Comparison of ENCODE assay signal across 21 mouse cellular contexts in genomic region chr12:117513150-117513932, GRCm38 (mm10). TPM values are rescaled to one million over a fixed set of nuclear protein-coding genes. Genes with fewer than 3 reads are reported as not detected.
A peak's percentile ranks its signal among the peaks of the same experiment; 100 is the strongest.
DNase-seq lines count a peak whose midpoint lies in the region; ATAC-seq lines count a peak whose summit lies in the region.
"Had no signal": no experiment of that assay in that cellular context is flagged by ENCODE, and none has a peak within 500 bp of the region (broad histone marks: within the 10 kb centered on the region; RNA-seq: fewer than 3 reads in every experiment).

No protein-coding gene starts in this region.

- H3K27me3 ChIP-seq in forebrain, embryonic 12.5 days: 0 out of 2 replicates have a peak, but pooled peaks cover 4% of the 10 kb centered on the region
- H3K27me3 ChIP-seq in forebrain, embryonic 11.5 days (ENCODE audit: control insufficient read depth, insufficient read depth, low read length): no peaks in the 10 kb centered on the region
- no peaks in the 10 kb centered on the region for H3K27me3 ChIP-seq in neural tube, embryonic 12.5 days (replicated peaks)
- H3K27me3 ChIP-seq: heart, embryonic 12.5 days; megakaryocyte, embryonic 14.5 days had no signal

- no peak for DNase-seq in forebrain, embryonic 11.5 days (ENCODE audit: low spot score)
- DNase-seq in heart, adult 11 months: peak; percentile 87
- DNase-seq in heart, postnatal 4 days: no peak
- no peak for DNase-seq in neural tube, embryonic 10.5 days (ENCODE audit: extremely low spot score, low spot score)
- no peak for DNase-seq in urinary bladder, adult 2 months (ENCODE audit: low spot score)
- DNase-seq in urinary bladder, postnatal 25 days (ENCODE audit: low spot score): no peak
- DNase-seq: cerebellum, adult 8-10 months; heart, postnatal 14 days; kidney, adult 9 months; lung, adult 18-20 months; right cerebral cortex, postnatal 14 days; spleen, adult 18-20 months; thymus, postnatal 4 days had no signal

- no peaks in the 10 kb centered on the region for H3K4me1 ChIP-seq in forebrain, embryonic 12.5 days
- H3K4me1 ChIP-seq in forebrain, embryonic 11.5 days (replicated peaks; ENCODE audit: control insufficient read depth, insufficient read depth, low read length): no peaks in the 10 kb centered on the region
- no peaks in the 10 kb centered on the region for H3K4me1 ChIP-seq in neural tube, embryonic 12.5 days
- H3K4me1 ChIP-seq: megakaryocyte, embryonic 14.5 days had no signal

- 69% methylated on average over 11 of the region's 11 CpGs for WGBS in forebrain, embryonic 12.5 days
- 79% methylated on average over 11 of the region's 11 CpGs for WGBS in forebrain, embryonic 11.5 days
- WGBS in neural tube, embryonic 12.5 days: 54% methylated on average over 11 of the region's 11 CpGs

- H3K27ac ChIP-seq in forebrain, embryonic 12.5 days: 0 out of 2 replicates have a peak overlapping the region, but pooled peaks have one; percentile 27
- H3K27ac ChIP-seq in forebrain, embryonic 11.5 days (ENCODE audit: low read depth, low read length): no peak overlapping the region
- no peak overlapping the region for H3K27ac ChIP-seq in neural tube, embryonic 12.5 days

- no peak overlapping the region for H3K4me2 ChIP-seq in forebrain, embryonic 12.5 days
- H3K4me2 ChIP-seq in forebrain, embryonic 11.5 days (ENCODE audit: low read depth, low read length, severe bottlenecking): no peak overlapping the region
- H3K4me2 ChIP-seq in neural tube, embryonic 12.5 days (replicated peaks): no peak overlapping the region
- H3K4me2 ChIP-seq: heart, embryonic 12.5 days; liver, embryonic 11.5 days had no signal

- H3K36me3 ChIP-seq in forebrain, embryonic 12.5 days (replicated peaks): no peaks in the 10 kb centered on the region
- H3K36me3 ChIP-seq in forebrain, embryonic 11.5 days (ENCODE audit: control insufficient read depth, insufficient read depth, low read length): no peaks in the 10 kb centered on the region
- H3K36me3 ChIP-seq in neural tube, embryonic 12.5 days: no peaks in the 10 kb centered on the region
- H3K36me3 ChIP-seq: G1E; heart, embryonic 12.5 days had no signal

- ATAC-seq in forebrain, embryonic 12.5 days (ENCODE audit: low FRiP score): peak; percentile 36; the same call in 1 of the 2 replicates
- no peak for ATAC-seq in forebrain, embryonic 11.5 days (replicated peaks; ENCODE audit: low FRiP score)
- ATAC-seq in neural tube, embryonic 12.5 days (ENCODE audit: low FRiP score, low read depth): peak; percentile 46; the same call in 1 of the 2 replicates
- ATAC-seq: CD4-positive, CD25-positive, alpha-beta regulatory T cell, adult 4 months; hindbrain, embryonic 16.5 days had no signal

- no peak overlapping the region for H3K9ac ChIP-seq in forebrain, embryonic 12.5 days
- no peak overlapping the region for H3K9ac ChIP-seq in forebrain, embryonic 11.5 days (ENCODE audit: low read length)
- no peak overlapping the region for H3K9ac ChIP-seq in neural tube, embryonic 12.5 days
- H3K9ac ChIP-seq: heart, embryonic 12.5 days had no signal

- H3K4me3 ChIP-seq in forebrain, embryonic 12.5 days (replicated peaks): no peak overlapping the region
- no peak overlapping the region for H3K4me3 ChIP-seq in forebrain, embryonic 11.5 days (ENCODE audit: low read depth, low read length)
- no peak overlapping the region for H3K4me3 ChIP-seq in neural tube, embryonic 12.5 days
- H3K4me3 ChIP-seq: heart, embryonic 12.5 days; megakaryocyte, embryonic 14.5 days had no signal

- no peaks in the 10 kb centered on the region for H3K9me3 ChIP-seq in forebrain, embryonic 12.5 days
- H3K9me3 ChIP-seq in forebrain, embryonic 11.5 days (ENCODE audit: control insufficient read depth, low read length): no peaks in the 10 kb centered on the region
- H3K9me3 ChIP-seq in neural tube, embryonic 12.5 days: no peaks in the 10 kb centered on the region
- H3K9me3 ChIP-seq: heart, embryonic 12.5 days; megakaryocyte, embryonic 14.5 days had no signal

RNA-seq across cellular contexts. Expression of gene Rapgef5, which starts 2.9 kb away (rescaled TPM):
- polyA plus RNA-seq in forebrain, embryonic 12.5 days (2016; fragmentation: Nextera tagmentation; extraction: Ambion mirVana): 17.0 and 20.8 TPM in 2 replicates
- polyA plus RNA-seq in forebrain, embryonic 11.5 days (2014; fragmentation: Nextera tagmentation; extraction: Ambion mirVana): 7.9 and 8.3 TPM in 2 replicates
- total RNA-seq in heart, postnatal 4 days (2021): 10 to 100 TPM; 45.1 to 47.6 TPM
- polyA plus RNA-seq in neural tube, embryonic 12.5 days (2016; fragmentation: Nextera tagmentation; extraction: Ambion mirVana): 35.8 and 37.3 TPM in 2 replicates
- 10.9 and 11.4 TPM in 2 replicates for polyA plus RNA-seq in urinary bladder, adult 2 months (2012; rRNA removed)
- polyA plus RNA-seq: G1E had no signal
